Mouse (Mus musculus) kidney, embryonic 15.5 days (tissue): ENCODE measurements around the gene Lyz2. TPM values are rescaled to one million over a fixed set of nuclear protein-coding genes. Genes with fewer than 3 reads are reported as not detected.
A peak's percentile ranks its signal among the peaks of the same experiment; 100 is the strongest.

Source experiments
- ATAC-seq: fragments of 200-750 bp; cut with Nextera tagmentation; replicated peaks from 2 replicates; pipeline ENCODE4 v1.8.0; 2017; ENCODE audit warnings: moderate TSS enrichment; ENCODE audit not compliant: low FRiP score
- H3K27ac ChIP-seq: fragments of 300-500 bp; sonication (generic); 2 replicates; pipeline ENCODE4 v1.5.1; 2015; ENCODE audit warnings: mild to moderate bottlenecking, inconsistent platforms
- H3K27me3 ChIP-seq: fragments of 300-500 bp; sonication (generic); 2 replicates; pipeline ENCODE4 v1.6.1; 2015; ENCODE audit warnings: inconsistent platforms
- H3K36me3 ChIP-seq: fragments of 300-500 bp; sonication (generic); 2 replicates; pipeline ENCODE4 v1.6.1; 2015; ENCODE audit warnings: inconsistent platforms
- H3K4me1 ChIP-seq: fragments of 300-500 bp; sonication (generic); 2 replicates; pipeline ENCODE4 v1.6.1; 2015; ENCODE audit warnings: inconsistent platforms
- H3K4me2 ChIP-seq: fragments of 300-500 bp; sonication (generic); 2 replicates; pipeline ENCODE4 v1.6.1; 2015; ENCODE audit warnings: moderate library complexity, mild to moderate bottlenecking, inconsistent platforms
- H3K4me3 ChIP-seq: fragments of 300-500 bp; sonication (generic); replicated peaks from 2 replicates; pipeline ENCODE4 v1.5.1; 2015; ENCODE audit warnings: mild to moderate bottlenecking, inconsistent platforms
- H3K9ac ChIP-seq: fragments of 300-500 bp; sonication (generic); 2 replicates; pipeline ENCODE4 v1.6.1; 2015; ENCODE audit warnings: mild to moderate bottlenecking, inconsistent platforms
- H3K9me3 ChIP-seq: fragments of 300-500 bp; sonication (generic); replicated peaks from 2 replicates; pipeline ENCODE4 v1.6.1; 2016; ENCODE audit warnings: inconsistent platforms
- WGBS: fragments of 180-500 bp; shearing (Covaris S2); methylation state at CpG from one replicate; pipeline ENCODE4 v1.1.7; 2015; ENCODE audit warnings: mixed read lengths; 5-methylcytosine and 5-hydroxymethylcytosine counted together
- polyA plus RNA-seq: library from polyadenylated mRNA; unstranded; fragments of >200 nt; fragmentation: Nextera tagmentation; extraction: Ambion mirVana; gene quantifications from 2 replicates; pipeline ENCODE4 v1.2.1, GENCODE M21; 2015

Lyz2 gene
- polyA plus RNA-seq, 1 experiment from 2014 or later = 78.0 TPM

DNA sequence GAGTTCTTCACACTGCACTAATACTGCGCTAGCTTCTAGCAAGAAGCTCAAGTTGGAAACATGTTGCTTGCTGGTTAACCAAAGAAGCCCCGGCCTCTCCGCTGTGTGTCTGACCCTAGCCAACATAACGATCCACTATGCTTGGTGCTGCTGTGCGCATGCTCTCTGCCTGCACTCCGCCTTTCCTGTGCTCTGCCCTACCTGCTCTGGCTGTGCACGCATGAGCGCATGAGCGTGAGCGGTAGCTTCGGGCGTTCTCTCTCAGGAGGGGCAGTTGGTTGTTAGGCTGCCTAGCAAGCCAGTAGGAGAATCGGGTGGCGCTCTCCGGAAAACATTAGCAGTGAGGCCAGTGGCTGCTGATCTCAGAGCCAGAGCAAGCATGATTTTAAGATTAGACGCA is 52.3 kb downstream of the Lyz2 start:
- H3K9me3 ChIP-seq = no peaks in the 10 kb centered on the region
- H3K36me3 ChIP-seq = no peaks in the 10 kb centered on the region
- H3K27me3 ChIP-seq = no peaks in the 10 kb centered on the region
- H3K4me2 ChIP-seq = peak overlapping the region; percentile 2; the same call in 1 of the 2 replicates
- no peak overlapping the region for H3K4me3 ChIP-seq
- no peak overlapping the region for H3K9ac ChIP-seq
- peaks cover 24% of the 10 kb centered on the region for H3K4me1 ChIP-seq
- H3K27ac ChIP-seq = peak overlapping the region; percentile 59
- WGBS = 56% methylated on average over 16 of the region's 16 CpGs
- ATAC-seq = peak; percentile 89

Other genes with a start within 250 kb of the Lyz2 start
- not detected in 2 replicates for gene Lrrc10, start 237.0 kb downstream of the Lyz2 start, polyA plus RNA-seq
- 258 and 266 TPM in 2 replicates for gene Cct2, start 218.5 kb downstream of the Lyz2 start, polyA plus RNA-seq
- gene Frs2, start 133.8 kb downstream of the Lyz2 start, polyA plus RNA-seq = 17.0 and 17.8 TPM in 2 replicates
- gene Yeats4, start 57.8 kb downstream of the Lyz2 start, polyA plus RNA-seq = 68.6 and 71.1 TPM in 2 replicates
- gene 9530003J23Rik, start 43.6 kb downstream of the Lyz2 start, polyA plus RNA-seq = not detected in 2 replicates
- not detected in 2 replicates for gene Lyz1, start 10.5 kb upstream of the Lyz2 start, polyA plus RNA-seq
- 164 and 169 TPM in 2 replicates for gene Cpsf6, start 97.7 kb upstream of the Lyz2 start, polyA plus RNA-seq